Mouse (Mus musculus): ENCODE data around the gene Ric1. TPM values are rescaled to one million over a fixed set of nuclear protein-coding genes. Genes with fewer than 3 reads are reported as not detected.
"Not testable (repeated sequence)": the region's sequence is repeated elsewhere in the genome, so short reads cannot be mapped to it uniquely, and the experiment has no call there.

The Ric1 gene
- polyA plus RNA-seq, 1 experiment from 2014 or later = 6.5 TPM

DNA sequence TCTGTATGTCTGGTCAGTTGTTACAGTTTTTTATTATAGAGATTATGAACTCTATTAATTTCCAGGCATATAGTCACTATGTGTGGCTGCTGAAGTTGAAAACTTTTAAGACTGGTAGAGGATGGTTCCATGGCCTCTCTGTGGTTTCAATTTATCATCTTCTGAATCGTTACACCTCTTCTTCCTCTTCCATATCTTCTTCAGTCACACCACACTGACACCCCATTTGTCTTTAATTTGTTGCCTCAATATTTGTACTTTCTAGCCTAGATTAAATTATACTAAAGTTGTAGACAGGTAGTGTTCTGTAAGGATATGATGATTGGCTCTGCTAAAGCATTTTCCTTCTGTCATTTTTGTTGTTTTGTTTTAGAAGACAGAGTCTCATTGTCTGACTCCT lies 44.4 kb downstream of the Ric1 start:
- H3K4me3 ChIP-seq = no peak overlapping the region
- H3K27ac ChIP-seq = no peak overlapping the region
- peaks cover 13% of the 10 kb centered on the region for H3K36me3 ChIP-seq
- no peak for ATAC-seq (replicated peaks; ENCODE audit: insufficient number of reproducible peaks, insufficient read depth, low FRiP score, low read depth)
- 0 out of 2 replicates have a peak, but pooled peaks cover 3% of the 10 kb centered on the region for H3K4me1 ChIP-seq (replicated peaks)
- no peak overlapping the region for H3K4me2 ChIP-seq
- H3K9me3 ChIP-seq (replicated peaks) = no peaks in the 10 kb centered on the region
- 80% methylated on average over 1 of the region's 1 CpGs for WGBS
- H3K27me3 ChIP-seq = no peaks in the 10 kb centered on the region
- H3K9ac ChIP-seq = no peak overlapping the region

- no peak overlapping the region for H3K4me2 ChIP-seq
- H3K9ac ChIP-seq = no peak overlapping the region
- peaks cover 25% of the 10 kb centered on the region for H3K36me3 ChIP-seq
- no peaks in the 10 kb centered on the region for H3K27me3 ChIP-seq
- no peak for ATAC-seq (replicated peaks; ENCODE audit: insufficient number of reproducible peaks, insufficient read depth, low FRiP score, low read depth)
- no peak overlapping the region for H3K27ac ChIP-seq
- no peaks in the 10 kb centered on the region for H3K9me3 ChIP-seq (replicated peaks)
- no peaks in the 10 kb centered on the region for H3K4me1 ChIP-seq (replicated peaks)
- WGBS = 88% methylated on average over 2 of the region's 2 CpGs
- H3K4me3 ChIP-seq = no peak overlapping the region
Observed at GRCm38 (mm10) chr19:29582439-29582838, 60.4 kb downstream of the Ric1 start.

DNA sequence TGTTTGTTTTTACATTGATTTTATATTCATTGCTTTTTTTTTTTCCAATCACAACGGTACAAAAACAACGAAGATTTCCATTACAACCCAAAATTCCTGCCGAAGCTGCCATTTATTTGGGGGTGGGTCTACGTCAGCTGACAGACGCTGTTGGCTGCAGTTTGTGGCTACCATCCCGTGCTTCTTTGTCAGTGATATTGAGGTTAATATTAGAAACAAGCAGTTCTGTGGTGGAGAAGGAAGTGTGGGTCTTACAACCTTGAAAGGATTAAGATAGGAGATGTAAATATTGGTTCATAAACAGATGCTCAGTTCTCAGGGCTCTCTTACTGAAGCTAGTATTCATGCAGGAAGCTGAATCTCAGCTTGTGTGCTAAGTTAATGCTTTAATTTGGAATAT lies 61.7 kb downstream of the Ric1 start:
- no peaks in the 10 kb centered on the region for H3K9me3 ChIP-seq (replicated peaks)
- no peaks in the 10 kb centered on the region for H3K4me1 ChIP-seq (replicated peaks)
- no peak overlapping the region for H3K4me2 ChIP-seq
- ATAC-seq (replicated peaks; ENCODE audit: insufficient number of reproducible peaks, insufficient read depth, low FRiP score, low read depth) = no peak
- no peak overlapping the region for H3K27ac ChIP-seq
- no peak overlapping the region for H3K4me3 ChIP-seq
- 82% methylated on average over 6 of the region's 6 CpGs for WGBS
- no peaks in the 10 kb centered on the region for H3K27me3 ChIP-seq
- no peak overlapping the region for H3K9ac ChIP-seq
- peaks cover 34% of the 10 kb centered on the region for H3K36me3 ChIP-seq

DNA sequence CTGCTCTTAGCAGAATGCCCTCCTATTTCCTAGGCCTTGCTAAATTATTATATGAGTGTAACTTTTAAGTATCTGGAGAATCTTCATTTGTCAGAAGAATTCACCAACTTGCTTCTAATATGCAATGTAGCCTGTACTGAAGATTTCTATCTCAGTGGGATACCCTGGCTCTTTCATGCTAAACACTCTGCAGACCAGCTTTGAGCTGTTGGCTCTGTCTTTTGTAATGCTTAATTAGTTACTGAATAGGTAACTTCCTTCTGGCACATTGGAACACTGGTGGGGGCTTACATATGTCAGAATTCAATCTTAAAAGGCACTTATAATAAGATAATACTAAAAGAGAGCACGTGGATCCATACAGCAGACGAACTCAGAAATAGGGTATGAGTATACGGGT lies 71.7 kb downstream of the Ric1 start:
- peaks cover 39% of the 10 kb centered on the region for H3K36me3 ChIP-seq
- not testable (repeated sequence) for H3K27ac ChIP-seq; H3K4me3 ChIP-seq; H3K4me2 ChIP-seq; H3K9me3 ChIP-seq (replicated peaks); ATAC-seq (replicated peaks; ENCODE audit: insufficient number of reproducible peaks, insufficient read depth, low FRiP score, low read depth); H3K27me3 ChIP-seq; H3K4me1 ChIP-seq (replicated peaks); H3K9ac ChIP-seq
- 85% methylated on average over 3 of the region's 3 CpGs for WGBS

DNA sequence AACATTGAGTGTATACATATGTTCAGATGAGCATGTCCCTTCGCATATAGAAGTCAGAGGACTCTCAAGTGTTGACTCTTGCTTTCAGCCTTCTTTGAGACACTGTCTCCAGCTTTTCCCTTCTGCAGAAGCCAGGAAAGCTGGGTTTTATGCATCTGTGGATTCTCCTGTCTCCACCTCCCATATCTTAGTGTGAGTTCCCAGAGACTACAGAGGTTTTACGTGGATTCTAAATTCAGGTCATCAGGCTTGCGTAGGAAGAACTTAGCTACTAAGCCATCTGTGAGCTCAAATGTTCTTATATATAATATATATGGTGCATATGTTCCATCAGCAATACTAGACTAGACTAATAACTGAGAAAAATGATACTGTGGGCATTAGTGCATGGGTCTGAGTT lies 74.2 kb downstream of the Ric1 start:
- 92% methylated on average over 3 of the region's 3 CpGs for WGBS
- Histone ChIP-seq H3K9ac (no peak overlapping the region), H3K4me1 (replicated peaks) (no peaks in the 10 kb centered on the region), H3K4me2 (no peak overlapping the region), H3K27me3 (no peaks in the 10 kb centered on the region), H3K27ac (no peak overlapping the region), H3K4me3 (no peak overlapping the region), H3K9me3 (replicated peaks) (no peaks in the 10 kb centered on the region), H3K36me3 (peaks cover 43% of the 10 kb centered on the region)
- no peak for ATAC-seq (replicated peaks; ENCODE audit: insufficient number of reproducible peaks, insufficient read depth, low FRiP score, low read depth)

GRCm38 (mm10) chr19:29596985-29597384 lies 74.9 kb downstream of the Ric1 start:
- Histone ChIP-seq H3K27me3 (no peaks in the 10 kb centered on the region), H3K27ac (no peak overlapping the region), H3K9ac (no peak overlapping the region), H3K4me2 (no peak overlapping the region), H3K36me3 (peaks cover 40% of the 10 kb centered on the region), H3K4me3 (no peak overlapping the region), H3K9me3 (replicated peaks) (no peaks in the 10 kb centered on the region), H3K4me1 (replicated peaks) (no peaks in the 10 kb centered on the region)
- no peak for ATAC-seq (replicated peaks; ENCODE audit: insufficient number of reproducible peaks, insufficient read depth, low FRiP score, low read depth)
- WGBS = 96% methylated on average over 2 of the region's 2 CpGs

GRCm38 (mm10) chr19:29598981-29599380 lies 76.9 kb downstream of the Ric1 start:
- Histone ChIP-seq H3K4me3 (no peak overlapping the region), H3K4me1 (replicated peaks) (no peaks in the 10 kb centered on the region), H3K27ac (no peak overlapping the region), H3K4me2 (no peak overlapping the region), H3K36me3 (peaks cover 56% of the 10 kb centered on the region), H3K27me3 (0 out of 2 replicates have a peak, but pooled peaks cover 2% of the 10 kb centered on the region), H3K9ac (no peak overlapping the region), H3K9me3 (replicated peaks) (no peaks in the 10 kb centered on the region)
- 92% methylated on average over 5 of the region's 5 CpGs for WGBS
- no peak for ATAC-seq (replicated peaks; ENCODE audit: insufficient number of reproducible peaks, insufficient read depth, low FRiP score, low read depth)

DNA sequence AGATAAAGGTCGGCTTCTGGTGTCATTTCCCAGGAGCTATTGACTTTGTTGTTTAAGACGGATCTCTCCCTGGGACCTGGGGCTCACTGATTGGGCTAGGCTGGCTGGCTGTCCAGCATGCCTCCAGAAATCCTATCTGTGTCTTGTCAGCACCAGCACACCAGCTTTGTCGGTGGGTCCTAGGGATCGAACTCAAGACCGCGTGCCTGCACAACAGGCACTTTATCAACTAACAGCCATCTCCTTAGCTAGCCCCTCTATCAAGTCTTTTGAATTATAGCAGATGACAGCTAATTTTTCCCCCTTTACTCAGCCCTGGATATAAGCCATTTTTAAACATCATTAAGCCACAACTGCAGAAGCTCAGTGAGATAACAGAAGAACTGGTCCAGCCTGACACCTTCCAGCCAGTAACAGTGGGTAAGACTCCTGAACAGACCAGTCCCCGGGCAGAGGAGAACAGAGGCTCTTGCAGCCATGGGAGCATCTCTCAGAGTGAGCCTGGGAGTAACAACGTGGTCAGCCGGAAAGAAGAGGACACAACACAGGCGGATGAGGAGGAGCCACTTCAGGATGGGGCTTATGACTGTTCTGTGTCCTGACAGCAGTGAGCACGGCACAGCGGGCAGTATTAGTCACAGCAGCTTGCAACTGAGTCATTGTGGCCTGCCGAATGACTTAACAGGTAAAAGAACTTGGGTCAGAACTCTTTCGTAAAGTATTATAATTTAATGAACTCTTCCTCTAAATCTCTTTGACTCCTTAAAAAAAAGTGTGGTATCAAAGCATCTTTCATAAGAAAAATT lies 81.7 kb downstream of the Ric1 start:
- no peak overlapping the region for H3K4me3 ChIP-seq
- no peak overlapping the region for H3K27ac ChIP-seq
- H3K36me3 ChIP-seq = peaks cover 35% of the 10 kb centered on the region
- H3K4me1 ChIP-seq (replicated peaks) = no peaks in the 10 kb centered on the region
- H3K4me2 ChIP-seq = no peak overlapping the region
- no peaks in the 10 kb centered on the region for H3K9me3 ChIP-seq (replicated peaks)
- peaks cover 10% of the 10 kb centered on the region; the same call in 1 of the 2 replicates for H3K27me3 ChIP-seq
- WGBS = 81% methylated on average over 14 of the region's 14 CpGs
- no peak overlapping the region for H3K9ac ChIP-seq
- ATAC-seq (replicated peaks; ENCODE audit: insufficient number of reproducible peaks, insufficient read depth, low FRiP score, low read depth) = no peak

DNA sequence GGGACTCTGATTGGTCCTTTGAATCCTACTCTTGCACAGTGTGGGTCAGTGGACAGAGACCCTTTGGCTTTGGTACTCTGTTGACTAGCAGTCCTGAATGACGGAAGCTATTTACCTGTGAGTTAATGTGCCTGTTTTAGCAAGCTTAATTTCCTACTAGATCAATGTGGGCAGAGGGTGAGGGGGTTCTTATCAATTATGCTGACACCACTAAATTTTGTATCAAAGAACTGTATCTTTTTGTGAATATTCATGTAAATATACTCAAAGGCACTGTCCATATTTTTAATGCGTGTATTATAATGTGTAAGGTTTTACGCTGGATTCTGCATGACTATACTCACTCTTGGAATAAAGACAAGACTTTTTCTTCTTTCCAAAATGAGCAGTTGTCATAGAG lies 82.6 kb downstream of the Ric1 start:
- peaks cover 29% of the 10 kb centered on the region for H3K36me3 ChIP-seq
- H3K9me3 ChIP-seq (replicated peaks) = no peaks in the 10 kb centered on the region
- H3K9ac ChIP-seq = no peak overlapping the region
- no peak overlapping the region for H3K27ac ChIP-seq
- H3K4me1 ChIP-seq (replicated peaks) = no peaks in the 10 kb centered on the region
- no peak overlapping the region for H3K4me3 ChIP-seq
- 93% methylated on average over 3 of the region's 3 CpGs for WGBS
- peaks cover 10% of the 10 kb centered on the region; the same call in 1 of the 2 replicates for H3K27me3 ChIP-seq
- no peak overlapping the region for H3K4me2 ChIP-seq
- no peak for ATAC-seq (replicated peaks; ENCODE audit: insufficient number of reproducible peaks, insufficient read depth, low FRiP score, low read depth)

GRCm38 (mm10) chr19:29607521-29607920 lies 85.4 kb downstream of the Ric1 start:
- H3K36me3 ChIP-seq = peaks cover 11% of the 10 kb centered on the region
- H3K27ac ChIP-seq = no peak overlapping the region
- H3K4me1 ChIP-seq (replicated peaks) = peaks cover 6% of the 10 kb centered on the region
- no peak overlapping the region for H3K4me3 ChIP-seq
- H3K9me3 ChIP-seq (replicated peaks) = no peaks in the 10 kb centered on the region
- H3K4me2 ChIP-seq = no peak overlapping the region
- no peak for ATAC-seq (replicated peaks; ENCODE audit: insufficient number of reproducible peaks, insufficient read depth, low FRiP score, low read depth)
- peaks cover 8% of the 10 kb centered on the region for H3K27me3 ChIP-seq
- WGBS = 93% methylated on average over 4 of the region's 4 CpGs
- no peak overlapping the region for H3K9ac ChIP-seq

DNA sequence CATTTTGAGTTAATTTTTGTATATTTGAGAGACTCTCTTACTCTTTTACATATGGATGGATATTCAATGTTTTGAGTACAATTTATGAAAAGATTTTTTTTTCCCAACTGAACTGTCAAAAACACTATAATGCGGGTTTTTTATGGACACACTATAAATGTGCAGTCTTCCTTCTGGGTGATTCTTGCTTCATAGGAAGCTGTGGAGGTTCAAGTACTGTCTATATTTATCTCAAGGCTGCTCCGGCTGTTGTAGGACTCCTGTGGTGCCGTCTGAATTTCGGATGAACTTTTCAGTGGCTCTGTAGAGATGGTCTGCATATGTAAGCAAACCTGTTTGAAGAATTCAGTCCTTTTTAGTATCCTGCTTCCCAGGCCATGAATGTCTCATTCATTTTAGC lies 86.1 kb downstream of the Ric1 start:
- H3K4me2 ChIP-seq = no peak overlapping the region
- no peak overlapping the region for H3K4me3 ChIP-seq
- H3K27ac ChIP-seq = no peak overlapping the region
- WGBS = 68% methylated on average over 4 of the region's 4 CpGs
- peaks cover 15% of the 10 kb centered on the region for H3K27me3 ChIP-seq
- H3K36me3 ChIP-seq = peaks cover 4% of the 10 kb centered on the region
- no peak for ATAC-seq (replicated peaks; ENCODE audit: insufficient number of reproducible peaks, insufficient read depth, low FRiP score, low read depth)
- H3K4me1 ChIP-seq (replicated peaks) = peaks cover 6% of the 10 kb centered on the region
- no peak overlapping the region for H3K9ac ChIP-seq
- H3K9me3 ChIP-seq (replicated peaks) = no peaks in the 10 kb centered on the region

- H3K36me3 ChIP-seq = no peaks in the 10 kb centered on the region; the same call in 1 of the 2 replicates
- 24% methylated on average over 10 of the region's 10 CpGs for WGBS
- H3K4me3 ChIP-seq = no peak overlapping the region
- H3K9me3 ChIP-seq (replicated peaks) = no peaks in the 10 kb centered on the region
- H3K27me3 ChIP-seq = peaks cover 37% of the 10 kb centered on the region
- H3K4me2 ChIP-seq = peak overlapping the region; percentile 19; the same call in 1 of the 2 replicates
- H3K27ac ChIP-seq = peak overlapping the region; percentile 35; the same call in 1 of the 2 replicates
- H3K4me1 ChIP-seq (replicated peaks) = peaks cover 6% of the 10 kb centered on the region
- peak; percentile 93 for ATAC-seq (replicated peaks; ENCODE audit: insufficient number of reproducible peaks, insufficient read depth, low FRiP score, low read depth)
- H3K9ac ChIP-seq = no peak overlapping the region
Observed at GRCm38 (mm10) chr19:29610907-29611306, 88.8 kb downstream of the Ric1 start.
